Comparison of ENCODE assay signal across 9 mouse cellular contexts in the genomic region with DNA sequence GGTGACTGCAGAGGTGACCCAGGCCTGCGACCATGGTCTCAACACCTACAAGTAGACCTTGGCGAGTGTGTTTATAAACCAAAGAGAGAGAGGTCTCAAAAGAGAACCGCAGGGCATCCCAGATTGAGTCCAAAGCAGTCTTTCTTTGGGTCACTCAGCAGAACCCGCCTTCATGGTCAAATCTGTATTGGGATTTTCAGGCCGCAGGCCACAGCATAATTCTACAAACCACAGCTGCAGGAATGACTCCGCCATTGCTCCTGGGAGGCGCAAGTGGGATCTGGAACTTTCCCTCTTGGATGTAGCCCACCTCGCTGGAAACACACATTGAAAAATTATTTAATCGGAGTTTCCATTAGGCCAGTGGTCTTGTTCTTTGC. TPM values are rescaled to one million over a fixed set of nuclear protein-coding genes. Genes with fewer than 3 reads are reported as not detected.
A peak's percentile ranks its signal among the peaks of the same experiment; 100 is the strongest.
DNase-seq lines count a peak whose midpoint lies in the region; ATAC-seq and TF ChIP-seq lines count a peak whose summit lies in the region.
"Had no signal": no experiment of that assay in that cellular context is flagged by ENCODE, and none has a peak within 500 bp of the region (broad histone marks: within the 10 kb centered on the region; RNA-seq: fewer than 3 reads in every experiment).

No protein-coding gene starts in this region.

- no peaks in the 10 kb centered on the region for H3K27me3 ChIP-seq in forebrain, embryonic 11.5 days (ENCODE audit: control insufficient read depth, insufficient read depth, low read length)
- no peaks in the 10 kb centered on the region for H3K27me3 ChIP-seq in limb, embryonic 11.5 days (ENCODE audit: control insufficient read depth, insufficient read depth, low read length)
- no peaks in the 10 kb centered on the region for H3K27me3 ChIP-seq in neural tube, embryonic 15.5 days (replicated peaks)

- no peak for TF ChIP-seq CTCF in left cerebral cortex, adult 2 months (IDR thresholded peaks at IDR 0.05)

- no peak overlapping the region for H3K4me3 ChIP-seq in left cerebral cortex, adult 2 months
- H3K4me3 ChIP-seq in forebrain, embryonic 11.5 days (ENCODE audit: low read depth, low read length): peak overlapping the region; percentile 65; the same call in 1 of the 2 replicates
- H3K4me3 ChIP-seq in limb, embryonic 11.5 days (ENCODE audit: low read depth, low read length): no peak overlapping the region; the same call in 1 of the 2 replicates
- H3K4me3 ChIP-seq in neural tube, embryonic 15.5 days (replicated peaks): peak overlapping the region; percentile 78

- no peaks in the 10 kb centered on the region for H3K36me3 ChIP-seq in forebrain, embryonic 11.5 days (ENCODE audit: control insufficient read depth, insufficient read depth, low read length)
- peaks cover 5% of the 10 kb centered on the region; the same call in 1 of the 2 replicates for H3K36me3 ChIP-seq in limb, embryonic 11.5 days (ENCODE audit: control insufficient read depth, insufficient read depth, low read length)
- peaks cover 9% of the 10 kb centered on the region for H3K36me3 ChIP-seq in neural tube, embryonic 15.5 days

- no peaks in the 10 kb centered on the region for H3K9me3 ChIP-seq in forebrain, embryonic 11.5 days (ENCODE audit: control insufficient read depth, low read length)
- no peaks in the 10 kb centered on the region for H3K9me3 ChIP-seq in limb, embryonic 11.5 days (ENCODE audit: control insufficient read depth, low read length)
- no peaks in the 10 kb centered on the region for H3K9me3 ChIP-seq in neural tube, embryonic 15.5 days (replicated peaks)

- WGBS in forebrain, embryonic 11.5 days: 51% methylated on average over 9 of the region's 9 CpGs
- 62% methylated on average over 9 of the region's 9 CpGs for WGBS in limb, embryonic 11.5 days
- 39% methylated on average over 9 of the region's 9 CpGs for WGBS in neural tube, embryonic 15.5 days

- peak overlapping the region; percentile 92 for H3K27ac ChIP-seq in left cerebral cortex, adult 2 months
- H3K27ac ChIP-seq in forebrain, embryonic 11.5 days (ENCODE audit: low read depth, low read length): peak overlapping the region; percentile 93
- H3K27ac ChIP-seq in limb, embryonic 11.5 days (replicated peaks; ENCODE audit: low read depth, low read length): peak overlapping the region; percentile 70
- H3K27ac ChIP-seq in neural tube, embryonic 15.5 days (replicated peaks): peak overlapping the region; percentile 99

- peaks cover 22% of the 10 kb centered on the region; the same call in 1 of the 2 replicates for H3K4me1 ChIP-seq in forebrain, embryonic 11.5 days (replicated peaks; ENCODE audit: control insufficient read depth, insufficient read depth, low read length)
- H3K4me1 ChIP-seq in limb, embryonic 11.5 days (ENCODE audit: control insufficient read depth, insufficient read depth, low read length): peaks cover 17% of the 10 kb centered on the region
- peaks cover 52% of the 10 kb centered on the region for H3K4me1 ChIP-seq in neural tube, embryonic 15.5 days

- H3K4me2 ChIP-seq in forebrain, embryonic 11.5 days (ENCODE audit: low read depth, low read length, severe bottlenecking): peak overlapping the region; percentile 55
- peak overlapping the region; percentile 92; the same call in 1 of the 2 replicates for H3K4me2 ChIP-seq in limb, embryonic 11.5 days (ENCODE audit: low read depth, severe bottlenecking)
- peak overlapping the region; percentile 96 for H3K4me2 ChIP-seq in neural tube, embryonic 15.5 days

- H3K9ac ChIP-seq in forebrain, embryonic 11.5 days (ENCODE audit: low read length): peak overlapping the region; percentile 61
- H3K9ac ChIP-seq in limb, embryonic 11.5 days (ENCODE audit: low read length): peak overlapping the region; percentile 65
- H3K9ac ChIP-seq in neural tube, embryonic 15.5 days (replicated peaks): 0 out of 2 replicates have a peak overlapping the region, but pooled peaks have one; percentile 50

- no peak for DNase-seq in left cerebral cortex, adult 2 months (ENCODE audit: extremely low spot score in 1 of 2, low spot score in 2 of 2)
- DNase-seq in left cerebral cortex, postnatal 4 days: no peak
- DNase-seq in forebrain, embryonic 11.5 days (ENCODE audit: low spot score): no peak
- no peak for DNase-seq in limb, embryonic 11.5 days (ENCODE audit: low spot score)
- DNase-seq in left cerebral cortex, adult 9 months (ENCODE audit: low spot score in 2 of 2): no peak
- DNase-seq in kidney, postnatal 4 days: no peak
- no peak for DNase-seq in lung, postnatal 10 days

- no peak; the same call in 1 of the 2 replicates for ATAC-seq in forebrain, embryonic 11.5 days (replicated peaks; ENCODE audit: low FRiP score)
- no peak for ATAC-seq in limb, embryonic 11.5 days (ENCODE audit: insufficient number of reproducible peaks, low FRiP score, low TSS enrichment, low read depth)
- no peak for ATAC-seq in neural tube, embryonic 15.5 days (ENCODE audit: low FRiP score)

- intact Hi-C loops in left cerebral cortex, adult 2 months (cut with DNase I): loop anchor here (1.0 to 5.0 kb wide), 5 partner anchors 48 to 247 kb away; a partner anchor contains a TSS
- intact Hi-C loops in left cerebral cortex, postnatal 4 days (cut with DNase I): loop anchor here (5.0 kb wide), 2 partner anchors 47 to 242 kb away; no protein-coding TSS in a partner anchor

RNA-seq across cellular contexts. Expression of a gene that starts 0.4 kb away (rescaled TPM):
- total RNA-seq in left cerebral cortex, adult 2 months (2021): 100 to 1,000 TPM; 370 to 387 TPM
- total RNA-seq in left cerebral cortex, postnatal 4 days (2021): 100 to 1,000 TPM; 105 to 125 TPM
- polyA plus RNA-seq in forebrain, embryonic 11.5 days (2014; fragmentation: Nextera tagmentation; extraction: Ambion mirVana): 31.2 and 32.3 TPM in 2 replicates
- polyA plus RNA-seq in limb, embryonic 11.5 days (2014; fragmentation: Nextera tagmentation; extraction: Ambion mirVana): 11.1 and 12.5 TPM in 2 replicates
- 53.1 and 64.3 TPM in 2 replicates for polyA plus RNA-seq in neural tube, embryonic 15.5 days (2015; fragmentation: Nextera tagmentation; extraction: Ambion mirVana)

RNA-seq across cellular contexts. Expression of a gene that starts 0.8 kb away (rescaled TPM):
- total RNA-seq in left cerebral cortex, adult 2 months (2021): 10 to 100 TPM in 1 of 2 experiments, 1 to 10 TPM in 1; 9.7 to 19.7 TPM
- 10 to 100 TPM in 1 of 2 experiments, 1 to 10 TPM in 1; 6.6 to 14.9 TPM for total RNA-seq in left cerebral cortex, postnatal 4 days (2021)
- not detected in 2 replicates for polyA plus RNA-seq in forebrain, embryonic 11.5 days (2014; fragmentation: Nextera tagmentation; extraction: Ambion mirVana)
- 0.50 TPM in 1 of 2 replicates, not detected in the other for polyA plus RNA-seq in limb, embryonic 11.5 days (2014; fragmentation: Nextera tagmentation; extraction: Ambion mirVana)
- polyA plus RNA-seq in neural tube, embryonic 15.5 days (2015; fragmentation: Nextera tagmentation; extraction: Ambion mirVana): 0.42 and 0.72 TPM in 2 replicates
- total RNA-seq: common myeloid progenitor, adult 5-6 weeks had no signal

RNA-seq across cellular contexts. Expression of a gene that starts 30.3 kb away (rescaled TPM):
- 100 to 1,000 TPM; 800 to 813 TPM for total RNA-seq in left cerebral cortex, adult 2 months (2021)
- total RNA-seq in left cerebral cortex, postnatal 4 days (2021): 100 to 1,000 TPM; 240 to 277 TPM
- 1.4 and 2.1 TPM in 2 replicates for polyA plus RNA-seq in forebrain, embryonic 11.5 days (2014; fragmentation: Nextera tagmentation; extraction: Ambion mirVana)
- polyA plus RNA-seq in limb, embryonic 11.5 days (2014; fragmentation: Nextera tagmentation; extraction: Ambion mirVana): 0.37 and 0.48 TPM in 2 replicates
- 39.9 and 49.0 TPM in 2 replicates for polyA plus RNA-seq in neural tube, embryonic 15.5 days (2015; fragmentation: Nextera tagmentation; extraction: Ambion mirVana)

RNA-seq across cellular contexts. Expression of a gene that starts 56.6 kb away (rescaled TPM):
- total RNA-seq in left cerebral cortex, adult 2 months (2021): 1 to 10 TPM; 5.1 to 6.1 TPM
- total RNA-seq in left cerebral cortex, postnatal 4 days (2021): 1 to 10 TPM; 4.7 to 6.0 TPM
- polyA plus RNA-seq in forebrain, embryonic 11.5 days (2014; fragmentation: Nextera tagmentation; extraction: Ambion mirVana): 10.0 and 10.6 TPM in 2 replicates
- polyA plus RNA-seq in limb, embryonic 11.5 days (2014; fragmentation: Nextera tagmentation; extraction: Ambion mirVana): 9.7 and 11.8 TPM in 2 replicates
- polyA plus RNA-seq in neural tube, embryonic 15.5 days (2015; fragmentation: Nextera tagmentation; extraction: Ambion mirVana): 4.8 and 44.4 TPM in 2 replicates

RNA-seq across cellular contexts. Expression of a gene that starts 57.2 kb away (rescaled TPM):
- 10 to 100 TPM; 53.2 to 54.1 TPM for total RNA-seq in left cerebral cortex, adult 2 months (2021)
- total RNA-seq in left cerebral cortex, postnatal 4 days (2021): 10 to 100 TPM; 30.4 to 34.4 TPM
- polyA plus RNA-seq in forebrain, embryonic 11.5 days (2014; fragmentation: Nextera tagmentation; extraction: Ambion mirVana): 63.9 and 76.7 TPM in 2 replicates
- 62.1 and 62.5 TPM in 2 replicates for polyA plus RNA-seq in limb, embryonic 11.5 days (2014; fragmentation: Nextera tagmentation; extraction: Ambion mirVana)
- polyA plus RNA-seq in neural tube, embryonic 15.5 days (2015; fragmentation: Nextera tagmentation; extraction: Ambion mirVana): 58.4 and 63.7 TPM in 2 replicates

Comparison
In these comparisons a context has a peak if more than half of its experiments do, and no peak if none do; other contexts are left out.
1. H3K4me3 ChIP-seq: peak in forebrain, embryonic 11.5 days (single experiment) and neural tube, embryonic 15.5 days (single experiment); none in left cerebral cortex, adult 2 months (single experiment) and limb, embryonic 11.5 days (single experiment).
2. RNA of a gene that starts 30.3 kb away (polyA plus RNA-seq): 39.9 to 49.0 TPM in neural tube, embryonic 15.5 days; 1.4 to 2.1 TPM in forebrain, embryonic 11.5 days and 0.37 to 0.48 TPM in limb, embryonic 11.5 days; every median in the first group is over 10 times any median in the second.
3. Peak in every context shown above with its lines, with median percentiles within 50 percentile points of each other: H3K27ac ChIP-seq, H3K4me2 ChIP-seq and H3K9ac ChIP-seq.